Mouse (Mus musculus) kidney, adult 10 weeks (tissue): ENCODE data around the gene Ano6. TPM values are rescaled to one million over a fixed set of nuclear protein-coding genes. Genes with fewer than 3 reads are reported as not detected.

Source experiments
- polyA plus RNA-seq: library from polyadenylated mRNA; stranded (reverse); fragments of 350-450 nt; fragmentation: Illumina TruSeq; extraction: RNeasy Lipid Tissue Mini Kit (QIAGEN cat#74804); gene quantifications from one replicate; pipeline ENCODE4 v1.2.3, GENCODE M21; 2014; ENCODE audit warnings: low read depth, low replicate concordance

Gene Ano6
- polyA plus RNA-seq, result 34.5 TPM

DNA sequence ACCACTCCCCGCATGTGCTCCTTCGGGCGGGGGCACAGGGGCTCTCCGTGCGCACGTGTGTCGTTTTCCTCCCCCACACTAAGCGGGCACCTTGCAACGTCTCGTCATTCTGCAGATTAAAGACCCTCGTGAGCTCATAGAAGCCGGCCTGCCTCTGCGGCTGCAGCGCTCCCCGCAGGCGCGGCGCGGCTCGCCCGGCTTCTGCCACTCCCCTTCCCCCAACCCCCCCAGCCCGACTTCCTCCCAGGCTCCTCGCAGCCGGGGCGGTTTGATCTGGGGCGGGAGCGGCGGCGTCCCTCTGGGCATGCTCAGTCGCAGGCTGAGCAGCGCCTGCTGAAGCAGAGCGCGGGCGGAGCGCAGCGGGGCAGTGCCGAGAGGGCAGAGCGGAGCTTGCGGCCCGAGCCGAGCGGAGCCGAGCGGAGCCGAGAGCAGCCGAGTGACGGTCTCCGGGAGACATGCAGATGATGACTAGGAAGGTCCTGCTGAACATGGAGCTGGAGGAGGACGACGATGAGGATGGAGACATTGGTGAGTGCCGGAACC lies at the start of gene Ano6:
Ano6 (plus strand) TSS at position 315 of the 543 bp plus-strand sequence.

Other genes starting within 250 kb of the Ano6 start
- not detected for gene Dbx2, start 134.9 kb upstream of the Ano6 start, polyA plus RNA-seq